Mouse (Mus musculus) urinary bladder, adult 2 months (tissue): ENCODE results near the gene Actl7b. TPM values are rescaled to one million over a fixed set of nuclear protein-coding genes. Genes with fewer than 3 reads are reported as not detected.

Experiments
- DNase-seq: peaks from one replicate; pipeline ENCODE4 v3.0.0; 2022; ENCODE audit warnings: low spot score
- polyA plus RNA-seq: library from polyadenylated mRNA; depleted of rRNA; stranded (reverse); fragments of >200 nt; gene quantifications from 2 replicates; pipeline ENCODE4 v1.2.3, GENCODE M21; 2012; rRNA removed

The Actl7b gene
- 0.06 TPM in 1 of 2 replicates, not detected in the other for polyA plus RNA-seq

- DNase-seq: no peak
Observed at GRCm38 (mm10) chr4:56741041-56741493, at the start of gene Actl7b. Gene Actl7b (minus strand): TSS chr4:56741443.

GRCm38 (mm10) chr4:56771065-56771464 lies 29.8 kb upstream of the Actl7b start:
- no peak for DNase-seq

GRCm38 (mm10) chr4:56768913-56769312 lies 27.7 kb upstream of the Actl7b start:
- no peak for DNase-seq

- no peak for DNase-seq
Observed at GRCm38 (mm10) chr4:56767861-56768284, 26.6 kb upstream of the Actl7b start.

DNA sequence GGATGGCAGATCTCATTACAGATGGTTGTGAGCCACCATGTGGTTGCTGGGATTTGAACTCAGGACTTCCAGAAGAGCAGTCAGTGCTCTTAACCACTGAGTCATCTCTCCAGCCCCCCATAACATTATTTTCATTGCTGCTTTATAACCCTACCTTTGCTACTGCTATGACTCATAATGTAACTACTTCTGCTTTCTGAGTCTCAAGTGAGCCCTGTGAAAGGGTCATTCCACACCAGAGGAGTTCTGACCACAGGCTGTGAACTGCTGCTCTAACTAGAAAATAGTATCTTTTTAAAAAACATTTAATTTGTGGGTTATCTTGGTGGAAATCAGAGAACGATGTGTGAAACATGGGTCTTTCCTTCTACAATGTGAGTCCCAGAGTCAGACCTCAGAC lies 16.4 kb upstream of the Actl7b start:
- no peak for DNase-seq

DNA sequence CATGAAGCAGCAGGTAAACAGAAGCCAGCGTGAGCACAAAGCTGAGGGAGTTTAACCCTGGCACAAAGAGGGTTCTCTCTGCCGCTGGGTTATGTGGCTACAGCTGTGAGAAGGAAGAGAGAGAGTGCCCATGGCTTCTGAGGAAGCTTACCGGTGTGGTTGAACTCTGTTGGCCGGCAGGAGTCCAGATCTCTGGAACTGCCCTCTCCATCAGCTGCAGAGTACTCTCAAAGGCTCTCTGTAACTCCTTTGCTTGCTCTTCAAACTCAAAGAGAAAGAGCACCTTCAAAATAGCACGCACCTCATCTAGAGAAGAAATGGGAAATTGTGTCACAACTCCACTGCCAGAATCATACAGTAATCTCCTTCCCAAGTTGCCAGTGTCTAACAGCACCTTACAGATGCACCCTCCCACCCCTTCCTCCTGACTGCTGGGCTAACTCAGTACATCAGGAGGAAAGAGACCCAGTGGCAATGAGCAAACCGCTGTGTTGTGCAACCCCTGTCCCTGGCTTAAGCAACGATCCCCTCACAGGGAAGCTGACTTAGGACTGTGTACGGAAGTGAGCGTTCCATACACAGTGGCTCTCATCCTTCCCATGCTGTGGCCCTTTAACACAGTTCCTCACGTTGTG lies 15.8 kb upstream of the Actl7b start:
- no peak for DNase-seq

GRCm38 (mm10) chr4:56756021-56756420 lies 14.8 kb upstream of the Actl7b start:
- no peak for DNase-seq

- no peak for DNase-seq
Observed at GRCm38 (mm10) chr4:56747456-56747855, 6.2 kb upstream of the Actl7b start.

DNA sequence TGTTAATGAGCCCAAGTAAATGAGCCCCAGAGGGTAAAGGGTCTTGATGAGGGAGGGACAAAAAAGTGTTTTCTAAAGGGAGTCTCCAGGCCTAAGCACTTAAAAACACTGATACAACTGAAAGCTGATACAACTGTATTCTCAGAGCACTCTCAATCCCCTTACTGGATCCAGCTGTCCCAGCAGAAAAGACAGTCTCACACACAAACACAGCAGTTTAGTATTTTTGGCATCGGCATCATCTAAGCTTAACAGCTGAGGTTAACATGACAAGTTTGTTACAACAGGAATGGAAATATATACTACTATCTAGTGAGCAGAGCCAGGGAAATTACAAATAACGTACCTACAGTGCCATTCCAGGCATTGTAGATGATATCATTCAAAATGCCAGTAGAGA lies 5.1 kb upstream of the Actl7b start:
- no peak for DNase-seq

DNA sequence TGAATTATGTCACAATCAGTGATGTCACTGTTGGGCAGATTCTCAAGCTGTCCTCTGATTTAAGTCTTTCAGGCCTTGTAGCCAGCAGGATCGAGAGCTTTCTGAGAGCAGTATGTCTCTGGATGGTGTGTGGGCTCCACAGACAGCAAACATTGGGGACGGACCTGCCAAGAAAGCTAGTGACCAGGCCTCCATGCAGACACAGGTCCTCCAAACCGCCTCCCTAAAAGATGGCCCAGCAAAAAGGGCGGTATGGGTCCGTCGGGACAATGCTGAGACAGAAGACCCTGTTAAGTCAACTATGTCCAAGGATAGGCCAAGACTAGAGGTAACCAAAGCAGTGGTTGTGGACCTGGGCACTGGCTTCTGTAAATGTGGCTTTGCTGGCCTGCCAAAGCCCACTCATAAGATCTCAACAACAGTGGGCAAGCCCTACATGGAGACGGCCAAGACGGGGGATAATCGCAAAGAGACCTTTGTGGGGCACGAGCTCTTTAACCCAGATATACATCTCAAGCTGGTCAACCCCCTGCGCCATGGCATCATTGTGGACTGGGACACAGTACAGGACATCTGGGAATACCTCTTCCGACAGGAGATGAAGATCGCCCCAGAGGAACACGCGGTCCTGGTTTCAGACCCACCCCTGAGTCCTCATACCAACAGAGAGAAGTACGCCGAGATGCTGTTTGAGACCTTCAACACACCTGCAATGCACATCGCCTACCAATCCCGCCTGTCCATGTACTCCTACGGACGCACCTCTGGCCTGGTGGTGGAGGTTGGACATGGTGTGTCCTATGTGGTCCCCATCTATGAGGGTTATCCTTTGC lies 2.3 kb upstream of the Actl7b start, which contains the start of gene Actl7a:
Actl7a (plus strand) TSS at position 51 of the 833 bp plus-strand sequence.
- DNase-seq: no peak

DNA sequence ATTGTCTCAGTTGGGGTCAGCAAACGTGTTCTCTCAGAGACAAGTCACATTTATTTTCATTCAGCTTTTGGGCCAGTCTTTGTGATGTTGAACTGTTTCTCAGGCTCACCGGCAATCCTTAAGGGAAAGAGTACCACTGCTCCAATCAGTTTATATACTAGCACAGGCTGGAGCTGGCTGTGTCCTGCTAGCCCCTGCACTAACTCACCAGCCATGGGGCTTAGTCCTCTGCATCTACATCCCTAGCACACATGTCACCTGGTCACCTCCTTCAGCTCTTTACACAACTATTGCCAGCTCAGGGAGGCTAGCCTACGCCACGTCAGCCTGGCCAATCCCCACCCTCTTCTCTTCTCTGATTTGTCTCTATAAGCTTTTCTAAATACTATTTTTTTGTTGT lies 1.5 kb upstream of the Actl7b start:
- DNase-seq: no peak

GRCm38 (mm10) chr4:56740611-56741010 lies 632 bp downstream of the Actl7b start:
- DNase-seq: no peak

GRCm38 (mm10) chr4:56740020-56740485 lies 1.2 kb downstream of the Actl7b start, which contains the start of gene Gm26657:
Gene Gm26657 (plus strand): TSS chr4:56740070.
- DNase-seq: no peak

- no peak for DNase-seq
Observed at GRCm38 (mm10) chr4:56725839-56726238, 15.4 kb downstream of the Actl7b start.

DNA sequence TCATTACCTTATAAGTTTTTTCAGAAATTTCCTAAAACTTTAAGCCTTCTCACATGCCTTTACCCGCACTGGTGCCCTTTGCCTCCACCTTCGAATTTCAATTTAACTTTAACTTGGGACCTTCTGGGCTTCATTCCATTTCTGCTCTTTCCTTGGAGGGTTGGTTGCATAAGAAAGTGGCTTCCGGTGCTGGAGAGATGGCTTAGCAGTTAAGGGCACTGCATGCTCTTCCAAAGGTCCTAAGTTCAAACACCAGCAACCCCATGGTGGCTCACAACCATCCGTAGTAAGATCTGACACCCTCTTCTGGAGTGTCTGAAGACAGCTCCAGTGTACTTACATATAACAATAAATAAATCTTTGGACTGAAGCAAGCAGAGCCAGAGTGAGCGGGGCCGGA lies 18.0 kb downstream of the Actl7b start:
- no peak for DNase-seq

- no peak for DNase-seq
Observed at GRCm38 (mm10) chr4:56722346-56722745, 18.9 kb downstream of the Actl7b start.

GRCm38 (mm10) chr4:56721469-56721868 lies 19.8 kb downstream of the Actl7b start:
- no peak for DNase-seq

GRCm38 (mm10) chr4:56720403-56720802 lies 20.8 kb downstream of the Actl7b start:
- no peak for DNase-seq

- DNase-seq: no peak
Observed at GRCm38 (mm10) chr4:56719456-56719855, 21.8 kb downstream of the Actl7b start.

DNA sequence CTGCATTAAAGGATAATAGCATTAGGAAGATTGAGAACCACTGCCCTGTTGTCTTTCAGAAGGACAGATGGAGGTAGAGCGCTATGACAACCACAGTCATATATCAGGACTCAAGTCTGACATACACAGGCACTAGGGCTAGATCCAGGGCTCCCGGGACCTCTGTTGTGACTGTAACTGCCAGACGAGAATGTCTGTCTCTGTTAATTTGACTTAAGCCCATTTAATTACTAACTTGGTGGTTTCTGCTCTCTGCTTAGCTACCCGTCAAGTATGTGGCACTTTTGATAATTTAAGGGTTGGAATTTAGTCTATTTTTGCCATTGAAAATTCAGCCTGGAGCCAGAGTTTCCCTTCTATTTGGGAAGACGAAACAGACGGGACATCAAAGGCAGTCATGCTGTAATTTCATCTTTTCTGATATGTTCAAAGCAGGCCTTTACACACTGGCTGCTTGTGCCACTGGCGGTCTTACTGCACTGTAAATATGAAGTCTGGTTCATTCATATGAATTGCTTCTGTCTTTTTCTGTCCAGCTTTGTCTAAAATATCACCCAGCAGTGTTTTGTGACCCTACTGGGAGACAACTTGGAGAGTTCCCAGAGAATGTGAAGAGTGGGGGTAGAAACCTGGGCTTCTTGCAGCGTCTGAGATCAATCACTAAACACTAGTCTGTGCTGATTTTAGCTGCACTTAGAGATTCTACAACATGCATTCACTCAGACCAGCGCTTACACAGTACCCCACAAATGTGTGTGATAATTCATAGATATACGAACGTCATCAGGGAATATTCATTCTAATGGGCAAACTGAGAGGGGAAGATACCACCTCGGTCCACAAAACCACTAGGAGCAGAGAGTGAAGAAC lies 22.4 kb downstream of the Actl7b start:
- DNase-seq: no peak

GRCm38 (mm10) chr4:56717932-56718331 lies 23.3 kb downstream of the Actl7b start:
- no peak for DNase-seq

GRCm38 (mm10) chr4:56716801-56717200 lies 24.4 kb downstream of the Actl7b start:
- DNase-seq: no peak
